Mouse (Mus musculus) myocyte (in vitro differentiated cells): Measurements from ENCODE around the gene Cep85l.

Source experiments
- E2F4 ChIP-seq: IDR thresholded peaks from one replicate; pipeline ENCODE4 v1.6.1; 2011; ENCODE audit warnings: mild to moderate bottlenecking, control low read depth, moderate library complexity; ENCODE audit not compliant: insufficient read depth
- POLR2A ChIP-seq: IDR thresholded peaks from one replicate; pipeline ENCODE4 v1.6.1; 2011; ENCODE audit warnings: low read depth, mild to moderate bottlenecking, control low read depth, moderate library complexity; ENCODE audit not compliant: insufficient read length
- REST ChIP-seq: IDR thresholded peaks from one replicate; pipeline ENCODE4 v1.6.1; 2011; ENCODE audit warnings: mild to moderate bottlenecking, control low read depth, moderate library complexity; ENCODE audit not compliant: insufficient read depth, insufficient read length
- TCF12 ChIP-seq: IDR thresholded peaks from one replicate; pipeline ENCODE4 v1.6.1; 2011; ENCODE audit warnings: mild to moderate bottlenecking, control low read depth; ENCODE audit not compliant: poor library complexity, insufficient read depth, severe bottlenecking

DNA sequence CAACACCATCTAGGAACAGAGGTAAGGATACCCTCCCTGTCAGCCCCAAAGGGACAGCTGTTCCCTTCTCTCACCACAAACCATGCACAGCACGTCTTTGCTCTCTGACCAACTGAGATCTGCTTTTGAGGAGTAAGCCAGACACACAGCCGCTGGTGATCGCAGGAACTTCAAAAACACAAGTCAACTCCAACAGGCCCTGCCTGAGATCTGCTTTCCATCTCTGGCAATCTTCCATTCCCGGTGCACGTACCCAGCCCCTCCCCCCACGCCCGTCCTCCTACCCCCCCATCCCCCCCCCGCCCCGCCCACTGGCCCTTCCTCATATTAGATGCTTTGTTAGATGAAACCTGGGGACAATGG, 18.8 kb upstream of the Cep85l start:
- TF ChIP-seq TCF12 (peak; percentile 72), POLR2A (no peak), E2F4 (no peak), REST (no peak)
